Mouse (Mus musculus): ENCODE measurements around the gene Gm9857.

Gene Gm9857

DNA sequence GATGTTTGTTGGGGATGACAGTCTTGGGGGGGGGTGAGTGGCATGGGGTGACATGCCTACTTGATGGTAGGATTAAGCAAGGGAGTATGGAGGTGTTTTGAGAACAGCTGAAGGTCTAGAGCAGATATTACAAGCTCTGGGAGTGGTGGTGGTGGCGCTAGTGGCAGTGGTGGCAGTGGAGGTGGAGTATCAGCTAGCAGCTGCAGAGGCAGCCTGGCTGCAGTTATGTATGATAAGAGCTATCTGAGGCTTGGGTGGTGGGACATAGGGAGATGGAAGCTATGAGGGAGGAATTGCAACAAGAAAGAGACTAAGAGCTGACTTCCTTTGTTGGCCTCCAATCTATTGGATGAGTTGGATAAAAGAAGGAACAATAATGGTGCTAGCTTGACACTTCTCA lies 18.4 kb downstream of the Gm9857 start:
- DNase-seq: no peak

DNA sequence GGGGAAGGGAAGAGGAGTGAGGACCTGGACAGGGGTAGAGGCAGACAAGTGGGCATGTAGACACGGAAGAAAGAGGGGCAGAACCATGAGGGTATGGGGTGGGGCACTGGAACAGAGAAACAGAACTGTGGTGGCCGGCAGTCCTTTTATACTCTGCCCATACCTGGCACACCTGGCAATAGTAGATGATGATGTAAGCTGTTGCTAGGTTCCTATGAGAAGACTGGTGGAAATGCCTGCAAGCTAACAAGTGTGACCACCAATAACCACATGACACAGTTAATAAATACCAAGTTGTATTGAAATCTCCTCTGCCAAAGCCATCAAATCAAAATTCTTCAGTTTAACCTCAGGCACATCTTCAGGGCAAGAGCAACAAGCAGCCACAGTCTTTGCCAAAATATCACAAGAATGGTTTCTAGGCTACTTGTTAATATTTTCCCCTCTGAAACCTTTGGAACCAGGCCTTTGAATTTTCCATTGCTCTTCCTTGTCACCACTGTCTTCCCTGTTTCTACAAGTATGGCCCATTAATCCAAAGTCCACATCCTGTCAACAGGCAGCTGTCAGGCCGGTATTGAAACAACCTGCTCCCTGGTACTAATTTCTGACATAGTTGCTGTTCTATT lies 19.7 kb downstream of the Gm9857 start:
- DNase-seq: no peak

DNA sequence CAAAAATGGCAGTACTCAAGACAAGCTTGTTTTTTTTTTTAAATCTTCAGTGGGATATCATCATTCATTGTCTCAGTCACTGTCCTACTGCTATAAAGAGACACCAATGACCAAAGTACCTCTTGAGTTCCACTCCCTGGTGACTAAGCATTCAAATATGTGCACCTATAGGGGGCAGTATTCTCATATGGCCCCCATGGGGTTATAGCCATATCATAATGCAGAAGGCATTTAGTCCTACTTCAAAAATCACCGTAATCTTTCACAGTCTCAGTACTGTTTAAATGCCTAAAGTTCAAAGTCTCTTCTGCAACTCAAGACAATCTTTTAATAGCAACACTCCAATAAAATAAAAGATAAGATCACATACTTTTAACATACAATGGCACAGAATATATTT lies 21.4 kb downstream of the Gm9857 start:
- no peak for DNase-seq

DNA sequence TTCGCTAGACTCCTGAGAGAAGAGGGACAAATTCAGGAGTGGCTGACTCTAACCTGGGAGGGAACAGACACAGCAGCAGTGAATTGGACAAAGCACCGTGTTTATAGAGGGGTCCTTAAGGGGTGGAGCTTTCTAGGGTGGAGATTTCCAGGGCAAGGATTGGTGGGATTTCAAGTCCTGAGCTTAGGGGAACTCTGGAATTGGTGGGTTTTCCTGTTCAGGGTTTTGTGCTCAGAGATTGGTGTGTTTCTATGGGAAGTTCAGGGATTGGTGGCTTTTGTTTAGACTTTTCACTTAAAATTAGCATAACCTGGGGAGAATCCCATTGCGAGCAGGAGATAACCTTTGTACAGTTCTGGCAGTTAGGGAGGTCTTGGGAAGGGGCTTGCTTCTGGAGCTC lies 22.3 kb downstream of the Gm9857 start:
- DNase-seq: no peak

DNA sequence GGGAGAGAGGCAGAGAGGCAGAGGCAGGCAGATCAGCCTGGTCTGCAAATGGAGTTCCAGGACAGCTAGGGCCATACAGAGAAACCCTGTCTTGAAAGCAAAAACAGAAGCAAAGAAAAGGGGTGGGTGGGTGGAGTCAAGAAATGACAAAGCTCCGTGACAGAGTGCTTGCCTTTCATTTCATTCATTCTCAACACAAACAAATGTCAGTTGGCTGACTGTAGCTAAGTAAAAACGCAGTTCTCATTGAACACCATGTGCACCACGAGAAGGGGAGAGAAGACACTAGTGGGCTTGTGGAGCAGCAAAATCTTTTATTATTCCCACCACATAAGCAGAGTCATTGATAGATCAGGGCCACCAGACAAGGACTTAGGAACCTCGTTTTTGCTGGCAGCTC lies 23.4 kb downstream of the Gm9857 start:
- no peak for DNase-seq

DNA sequence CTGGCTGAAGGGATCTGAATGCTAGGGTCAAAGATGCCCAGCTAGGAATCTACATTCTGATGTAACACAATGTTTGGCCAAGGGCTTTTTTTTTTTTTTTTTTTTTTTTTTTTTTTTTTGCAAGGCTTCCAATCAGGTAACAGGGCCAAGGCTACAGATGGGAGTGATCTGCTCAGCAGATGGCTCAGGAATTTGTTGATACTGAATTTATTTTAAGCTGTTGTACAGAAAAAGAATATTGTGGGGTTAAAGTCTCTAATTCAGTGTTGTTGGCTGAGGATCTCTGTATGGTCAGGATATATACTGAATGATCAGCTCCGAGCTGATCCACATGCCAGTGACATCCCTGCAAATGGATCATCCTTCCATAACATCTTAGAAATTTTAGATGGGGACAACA lies 24.2 kb downstream of the Gm9857 start:
- no peak for DNase-seq

DNA sequence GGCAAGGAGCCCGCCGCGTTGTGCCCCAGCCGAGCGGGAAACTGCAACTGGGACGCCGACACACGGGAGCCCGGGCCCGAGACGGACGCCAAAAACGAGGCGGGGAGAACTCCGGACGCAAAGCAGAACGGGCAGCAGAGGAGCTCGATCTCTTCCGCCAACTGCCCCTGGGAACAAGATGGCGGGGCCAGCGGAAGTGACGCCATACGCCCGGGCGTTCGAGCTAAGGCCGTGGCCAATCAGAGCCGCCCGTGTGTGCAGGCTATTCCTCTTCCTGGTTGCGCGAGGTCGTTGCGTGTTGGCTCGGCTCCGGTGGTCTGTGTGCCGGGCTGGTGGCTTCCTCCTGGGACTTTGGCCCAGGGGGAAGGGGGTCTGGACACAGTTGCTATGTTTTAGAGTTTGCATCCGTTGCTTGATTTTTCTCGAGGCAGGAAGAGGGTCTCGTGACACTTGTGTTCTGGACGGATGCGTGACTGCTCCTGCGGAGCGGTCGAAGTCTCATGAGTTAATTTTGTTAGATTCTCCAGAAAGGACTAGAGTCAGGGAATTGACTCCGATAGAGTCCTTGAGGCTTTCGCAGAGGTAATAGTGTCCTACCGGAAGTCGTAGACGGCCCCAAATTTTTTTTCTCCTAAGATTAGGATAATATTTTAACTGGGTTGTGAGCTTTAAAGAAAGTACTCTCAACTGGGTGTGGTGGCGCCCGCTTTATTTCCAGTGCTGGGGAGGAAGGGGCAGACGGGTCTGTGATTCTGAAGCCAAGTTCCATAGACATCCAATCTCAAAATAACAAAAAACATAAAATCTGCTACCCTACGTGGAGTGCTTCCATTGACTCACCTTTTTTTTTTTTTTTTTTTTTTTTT lies 28.5 kb downstream of the Gm9857 start, which contains the start of gene Prpf38b:
Gene Prpf38b, minus strand, starts transcription at position 180 of the 866 bp plus-strand sequence.
- peak; percentile 99 for DNase-seq

DNA sequence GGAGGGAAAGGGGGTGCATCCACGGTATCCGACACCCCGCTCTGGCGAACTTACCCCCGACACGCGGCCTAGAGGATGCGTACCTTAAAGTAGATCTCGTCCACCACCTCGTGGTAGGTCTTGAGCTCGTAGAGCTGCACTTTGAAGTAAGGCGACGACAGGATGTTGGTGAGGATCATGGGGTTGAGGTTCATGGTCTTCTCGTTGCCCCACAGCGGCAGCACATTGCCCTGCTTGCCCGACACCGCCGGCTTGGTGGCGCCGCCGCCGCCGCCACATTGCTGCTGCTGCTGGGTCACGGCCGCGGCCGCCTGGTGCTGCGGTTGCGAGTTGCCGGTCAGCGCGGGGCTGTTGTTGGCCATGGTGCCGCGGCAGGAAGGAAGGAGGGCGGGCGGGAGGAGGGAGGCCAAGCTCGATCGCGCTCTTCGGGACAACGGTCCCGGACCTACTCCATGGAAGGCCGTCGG lies 29.1 kb downstream of the Gm9857 start:
- peak; percentile 81 for DNase-seq

DNA sequence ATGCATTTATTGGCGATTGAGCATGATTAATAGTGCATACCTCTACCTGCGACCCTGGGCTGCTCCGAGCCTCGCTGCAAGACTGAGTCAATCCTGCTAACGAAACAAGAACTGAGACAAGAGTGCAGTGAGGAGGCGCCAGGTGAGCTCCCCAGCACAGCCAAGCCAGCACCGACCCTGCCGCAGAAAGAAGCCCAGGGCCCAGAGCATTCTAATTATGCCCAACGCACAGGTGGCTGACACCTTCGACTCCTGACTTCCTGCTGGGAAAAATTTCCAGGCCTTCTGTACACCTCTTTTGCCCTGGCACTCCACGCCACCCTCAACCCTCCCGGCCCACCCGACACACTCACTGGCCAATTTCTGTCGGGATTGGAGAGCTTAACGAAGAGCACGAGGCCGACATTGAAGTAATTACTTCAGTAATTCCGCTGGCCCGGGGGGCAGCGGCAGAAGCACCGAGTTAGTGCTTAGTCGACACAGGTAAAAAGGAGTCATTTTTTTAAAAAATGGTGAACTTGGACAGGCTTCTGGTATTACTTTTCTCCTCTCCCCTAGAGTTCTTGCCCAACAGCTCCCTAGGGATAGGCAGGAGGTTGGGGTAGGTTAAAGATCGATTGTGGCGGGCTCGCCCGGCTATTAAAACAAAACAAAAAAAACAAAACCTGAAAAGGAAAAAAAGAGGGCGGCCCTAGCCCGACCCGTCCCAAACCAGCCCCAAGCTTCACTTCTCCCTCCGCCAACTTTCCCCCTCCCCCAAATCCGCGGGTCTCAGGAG lies 29.8 kb downstream of the Gm9857 start:
- peak; percentile 34 for DNase-seq

DNA sequence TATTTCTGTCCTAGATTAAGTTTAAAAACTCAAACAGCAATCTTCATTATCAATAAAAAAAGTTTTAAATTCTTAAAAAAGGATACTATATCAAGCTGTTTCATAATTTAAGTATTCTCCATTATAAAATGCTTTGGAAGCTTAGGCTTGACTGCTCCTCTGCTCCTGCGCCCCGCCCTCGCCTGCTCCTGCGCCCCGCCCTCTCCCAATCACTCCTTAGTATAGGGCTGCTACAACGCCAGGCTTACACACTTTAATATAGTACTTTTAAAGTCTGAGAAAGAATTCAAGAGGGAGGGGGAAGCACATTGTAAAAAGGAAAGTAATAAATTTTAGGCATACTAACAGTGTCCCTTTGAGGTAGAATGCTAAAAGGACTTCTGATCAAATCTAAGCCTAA lies 37.3 kb downstream of the Gm9857 start:
- no peak for DNase-seq

DNA sequence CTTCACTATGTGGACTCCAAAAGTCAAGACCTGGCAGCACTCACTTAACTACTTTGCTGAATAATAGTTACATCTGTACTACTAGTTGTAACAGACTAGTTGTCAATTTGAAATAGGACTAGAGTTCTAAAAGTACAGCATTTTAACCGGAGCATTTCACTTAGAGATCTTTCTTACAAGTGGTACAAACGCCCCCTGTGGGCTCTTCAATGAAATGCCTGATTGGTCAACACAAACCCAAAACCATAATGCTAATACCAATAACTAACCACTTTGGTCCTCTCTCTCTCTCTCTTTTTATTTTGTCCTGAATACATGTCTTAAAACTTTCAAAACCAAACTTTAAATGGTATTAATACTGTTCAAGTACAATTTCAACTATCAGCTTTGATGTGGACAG lies 38.2 kb downstream of the Gm9857 start:
- no peak for DNase-seq

DNA sequence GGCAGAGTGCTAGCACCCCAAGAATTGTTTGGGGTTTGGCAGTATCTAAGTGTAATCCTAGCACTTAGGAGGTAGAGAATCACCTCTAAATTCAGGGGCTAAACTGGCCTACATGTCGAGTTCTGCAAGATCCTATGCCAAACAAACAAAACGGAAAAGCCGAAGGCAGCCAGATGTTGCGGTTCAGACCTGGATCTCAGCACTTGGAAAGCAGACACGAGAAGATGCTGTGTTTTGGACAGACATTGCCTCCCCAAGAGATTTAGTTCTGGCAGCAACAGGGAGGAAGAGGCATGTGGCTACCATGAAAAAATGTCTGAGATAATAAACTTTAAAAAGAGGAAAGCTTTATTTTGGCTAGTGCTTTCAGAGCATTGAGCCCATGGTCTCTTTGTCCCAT lies 39.6 kb downstream of the Gm9857 start:
- DNase-seq: no peak

DNA sequence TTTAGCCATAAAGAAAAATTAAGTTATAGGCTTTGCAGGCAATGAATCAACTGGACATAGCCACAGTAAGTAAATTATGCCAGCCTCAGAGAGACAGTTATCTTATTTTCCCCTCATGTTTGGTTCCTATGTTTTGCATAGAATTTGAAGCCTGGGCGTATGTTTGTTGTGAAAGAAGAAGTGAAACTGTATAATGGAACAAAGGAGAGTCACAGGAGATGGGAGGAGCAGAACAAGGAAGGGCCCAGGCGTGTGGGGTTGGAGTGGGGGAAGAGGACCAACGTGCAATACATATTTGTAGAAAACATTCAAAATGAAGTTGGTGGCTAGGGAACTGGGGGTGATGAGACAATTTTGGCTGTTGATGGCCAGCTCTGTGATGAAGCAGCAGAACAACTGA lies 40.1 kb downstream of the Gm9857 start:
- DNase-seq: no peak

DNA sequence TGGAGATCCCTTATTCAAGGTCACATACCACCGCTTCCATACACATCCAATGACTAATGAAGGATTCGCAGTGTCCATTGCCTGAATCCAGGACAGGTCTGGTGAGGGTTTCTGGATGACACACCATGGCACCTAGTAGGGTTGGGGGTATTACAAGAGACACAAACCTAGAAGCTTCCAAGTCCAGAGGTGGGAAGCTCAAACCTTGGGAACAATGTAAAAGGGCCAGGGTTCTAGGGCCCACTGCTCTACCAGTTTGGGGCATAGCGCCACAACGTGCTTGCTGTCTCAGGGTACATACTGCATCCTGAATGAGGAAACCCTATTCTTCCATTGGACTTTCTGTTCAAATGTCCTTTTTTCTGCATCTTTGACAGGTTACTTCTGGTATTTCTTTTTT lies 41.6 kb downstream of the Gm9857 start:
- no peak for DNase-seq

DNA sequence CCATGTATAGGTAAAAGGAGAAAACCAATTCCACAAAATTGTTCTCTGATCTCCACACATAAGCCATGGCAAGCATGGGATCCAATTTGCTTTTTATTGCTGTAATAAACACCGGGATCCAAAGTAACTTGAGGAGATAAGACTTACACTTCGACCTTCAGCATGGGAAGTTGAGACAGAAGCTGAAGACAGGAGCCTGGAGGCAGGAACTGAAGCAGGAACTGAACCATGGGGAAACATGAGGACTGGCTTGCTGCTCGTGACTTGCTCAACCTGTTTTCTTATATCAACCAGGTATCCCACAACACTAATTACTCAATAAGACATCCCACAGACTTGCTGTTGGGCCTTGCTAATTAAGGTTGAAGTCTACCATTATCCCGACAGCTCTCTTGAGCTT lies 47.3 kb downstream of the Gm9857 start:
- DNase-seq: no peak

DNA sequence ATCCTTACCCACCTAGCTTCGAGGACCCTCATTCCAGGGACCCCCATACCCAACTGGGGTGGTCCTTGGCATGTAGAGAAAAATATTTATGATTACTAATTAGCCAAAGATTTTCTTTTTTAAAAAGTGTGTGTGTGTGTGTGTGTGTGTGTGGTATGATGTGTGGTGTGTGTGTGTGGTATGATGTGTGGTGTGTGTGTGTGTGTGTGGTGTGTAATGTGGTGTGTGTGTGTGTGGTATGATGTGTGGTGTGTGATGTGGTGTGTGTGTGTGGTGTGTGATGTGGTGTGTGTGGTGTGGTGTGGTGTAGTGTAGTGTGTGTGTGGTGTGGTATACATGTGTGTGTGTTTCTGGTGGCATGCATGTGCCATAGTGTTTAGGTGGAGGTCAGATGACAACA lies 48.2 kb downstream of the Gm9857 start:
- DNase-seq: no peak
